Mouse (Mus musculus) layer of hippocampus, postnatal 25 days (tissue): ENCODE data around the gene Atl1. TPM values are rescaled to one million over a fixed set of nuclear protein-coding genes. Genes with fewer than 3 reads are reported as not detected.
A peak's percentile ranks its signal among the peaks of the same experiment; 100 is the strongest.

Experiments used
- DNase-seq, 2 experiments: peaks; one replicate each; pipeline ENCODE4 v3.0.0; 2022; ENCODE audit warnings: mixed read lengths in 2 of 2, low spot score in 1 of 2; ENCODE audit errors: extremely low spot score in 1 of 2
- total RNA-seq, 2 experiments: library from RNA; stranded (reverse); gene quantifications; 2 replicates each; pipeline ENCODE4 v1.2.3; 2021

Atl1 gene
- total RNA-seq, 2 experiments from 2014 or later, result 201 to 202 TPM

GRCm38 (mm10) chr12:69881198-69881905 is 11.1 kb upstream of the Atl1 start:
- DNase-seq, result no peak

DNA sequence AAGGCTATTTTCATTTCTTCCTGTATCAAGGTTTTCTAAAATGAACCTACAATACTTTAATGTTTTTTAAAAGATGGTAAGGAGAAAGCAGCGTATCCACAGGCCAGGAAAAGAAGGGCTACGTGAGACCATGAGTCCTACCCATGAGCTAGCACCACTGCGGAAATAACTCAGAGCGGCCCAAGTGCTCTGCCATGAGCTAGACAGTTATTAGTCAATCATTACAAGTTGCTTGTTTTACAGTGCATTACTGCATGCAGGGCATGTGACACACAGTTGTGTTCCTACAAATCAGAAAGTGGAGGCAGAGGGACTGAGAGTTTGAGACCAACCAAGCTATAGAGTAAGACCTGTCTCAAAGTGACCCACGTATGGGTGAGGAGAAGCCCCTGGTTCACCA is 8.4 kb upstream of the Atl1 start:
- DNase-seq, result no peak

- no peak for DNase-seq
Observed at GRCm38 (mm10) chr12:69885170-69885923, 7.1 kb upstream of the Atl1 start.

DNA sequence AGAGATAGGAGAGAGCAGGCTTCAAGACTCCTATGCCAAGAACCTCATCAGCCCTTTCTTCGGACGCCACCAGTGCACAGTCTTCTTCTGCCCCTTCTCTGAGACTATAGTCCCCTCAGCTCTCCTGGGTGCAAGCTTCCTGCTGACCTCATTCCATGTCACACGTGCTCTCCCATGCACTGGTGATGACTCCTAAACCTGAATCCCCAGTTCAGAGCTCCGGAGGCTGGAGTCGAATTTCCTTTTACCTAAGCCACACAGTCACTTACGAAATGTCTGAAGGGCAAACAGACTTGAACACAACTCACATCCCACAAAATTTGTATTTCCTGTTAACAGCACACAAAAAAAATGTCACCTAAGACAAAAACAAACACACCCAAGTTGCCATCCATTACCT is 4.6 kb upstream of the Atl1 start:
- no peak for DNase-seq

DNA sequence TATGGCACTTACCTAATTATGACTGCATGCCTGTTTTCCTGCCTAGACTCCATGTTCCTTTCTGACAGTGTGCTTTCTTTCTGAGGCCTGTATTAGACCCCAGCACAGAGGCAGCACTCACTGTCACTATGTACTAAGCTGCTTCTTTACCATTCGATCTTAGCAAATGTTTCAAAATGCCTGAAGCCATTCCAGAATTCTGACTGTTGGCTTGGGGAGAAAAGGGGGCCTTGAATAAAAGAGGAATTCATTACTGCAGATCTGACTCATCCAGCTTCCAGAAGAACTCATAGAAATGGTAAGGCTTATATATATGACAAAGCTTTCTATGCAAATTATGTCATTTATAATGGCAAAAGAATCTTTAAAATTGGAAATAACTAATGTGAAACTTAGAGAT is 4.1 kb upstream of the Atl1 start:
- no peak for DNase-seq

DNA sequence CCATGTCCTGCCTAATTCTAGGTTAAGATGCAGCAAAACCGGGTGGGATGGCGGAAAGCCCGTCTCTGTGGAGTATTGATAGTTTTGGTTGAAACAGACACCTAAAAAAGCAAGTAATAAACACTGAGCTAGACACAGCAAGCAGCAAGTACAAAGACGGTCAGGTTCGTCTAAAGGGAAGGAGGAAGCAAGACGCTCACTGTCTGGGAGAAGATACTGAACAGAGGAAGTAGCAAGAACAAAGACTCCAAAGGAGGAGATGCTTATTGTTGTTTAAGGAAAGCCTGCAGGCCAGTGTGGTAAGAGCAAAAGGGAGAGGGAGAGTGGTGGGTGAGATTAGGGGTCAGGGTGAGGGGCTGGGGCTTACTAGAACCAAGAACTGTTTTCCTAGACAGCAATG is 2.4 kb upstream of the Atl1 start:
- no peak for DNase-seq

GRCm38 (mm10) chr12:69890476-69890875 is 1.9 kb upstream of the Atl1 start:
- DNase-seq, result no peak

GRCm38 (mm10) chr12:69891721-69892120 is 693 bp upstream of the Atl1 start:
- DNase-seq, result no peak

GRCm38 (mm10) chr12:69893927-69894326 is 1.5 kb downstream of the Atl1 start:
- DNase-seq, result no peak

GRCm38 (mm10) chr12:69895046-69895445 is 2.6 kb downstream of the Atl1 start:
- DNase-seq, result no peak

DNA sequence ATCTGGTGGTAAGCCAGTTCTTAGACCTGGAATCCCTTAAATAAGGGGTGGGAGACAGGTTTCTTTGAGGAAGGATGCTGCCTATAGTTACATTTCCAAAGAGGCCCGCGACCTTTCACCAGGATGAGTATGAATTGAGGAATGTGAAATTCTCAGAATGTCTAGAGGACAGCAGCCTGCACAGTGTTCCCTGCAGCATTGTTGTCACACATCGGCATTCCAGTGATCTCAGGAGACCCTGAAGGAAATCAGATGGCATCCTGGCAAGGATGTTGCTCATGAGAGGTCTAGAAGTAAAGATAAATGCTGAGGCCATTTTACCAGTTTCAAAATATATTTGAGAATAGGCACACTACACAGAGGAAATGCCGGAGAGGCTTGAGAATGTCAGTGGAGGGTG is 5.7 kb downstream of the Atl1 start:
- no peak for DNase-seq

GRCm38 (mm10) chr12:69904991-69905390 is 12.6 kb downstream of the Atl1 start:
- DNase-seq, result no peak

DNA sequence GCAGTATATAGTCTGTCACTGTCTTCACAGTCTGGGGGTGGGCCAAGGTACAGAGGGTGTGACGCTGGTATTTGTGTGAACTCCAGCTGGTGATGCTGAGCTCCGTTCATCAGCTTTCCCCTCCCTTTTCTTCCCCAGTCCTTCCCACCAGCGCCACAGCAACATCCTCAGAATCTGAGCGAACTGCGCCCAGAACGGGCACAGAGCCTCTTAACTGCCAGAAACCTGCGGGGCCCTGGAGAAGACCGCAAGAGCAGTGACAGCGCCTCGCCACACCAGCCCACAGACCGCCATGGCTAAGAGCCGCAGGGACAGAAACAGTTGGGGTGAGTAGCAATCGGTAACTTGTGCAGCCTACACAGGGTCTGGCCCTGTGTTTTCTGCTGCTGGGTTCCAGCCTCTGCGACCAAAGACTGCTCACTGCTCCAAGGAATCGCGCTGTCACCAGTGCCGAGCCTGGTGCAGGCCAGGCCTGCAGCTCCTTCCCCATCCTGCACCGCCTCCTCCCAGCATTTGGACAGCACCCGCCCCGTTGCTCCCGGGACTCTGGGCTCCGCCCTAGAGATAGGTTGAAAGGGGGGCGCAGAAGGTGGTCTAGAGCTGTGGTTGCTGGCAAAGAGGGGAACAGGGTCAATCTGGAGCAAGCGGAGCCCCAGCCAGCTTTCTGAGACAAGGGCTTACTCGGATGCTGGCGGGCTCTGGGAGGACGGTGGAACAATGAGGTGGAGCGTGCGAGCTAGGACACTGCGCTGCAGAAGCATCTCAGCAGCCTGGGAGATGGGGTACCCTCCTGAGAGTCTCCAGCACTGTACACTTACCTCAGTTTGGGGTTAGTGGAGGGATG is 15.5 kb downstream of the Atl1 start:
- peak; percentile 66 to 67 for DNase-seq

DNA sequence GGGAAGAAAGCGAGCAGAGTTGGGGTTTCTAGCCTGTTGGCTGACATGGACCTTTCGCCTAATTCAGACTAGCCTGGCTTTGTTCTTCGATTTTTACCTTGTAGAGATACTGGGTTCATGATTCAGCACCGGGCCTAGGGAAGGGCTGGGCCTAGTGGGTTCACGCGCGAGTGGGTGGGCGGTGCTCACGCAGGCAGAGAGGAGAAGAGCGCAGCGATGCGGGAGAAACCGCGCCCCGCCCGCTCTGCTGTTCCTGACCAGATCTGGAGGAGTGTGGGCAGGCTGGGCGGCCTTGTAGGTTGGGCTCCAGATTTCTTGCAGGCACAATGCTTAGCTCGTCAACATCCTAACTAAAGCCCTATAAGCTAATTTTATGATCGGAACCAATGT is 16.1 kb downstream of the Atl1 start:
- peak in 1 of 2 experiments; percentile 69 for DNase-seq

GRCm38 (mm10) chr12:69911906-69912305 is 19.5 kb downstream of the Atl1 start:
- no peak for DNase-seq

- DNase-seq, result no peak
Observed at GRCm38 (mm10) chr12:69912737-69913136, 20.3 kb downstream of the Atl1 start.

- no peak for DNase-seq
Observed at GRCm38 (mm10) chr12:69917870-69918269, 25.5 kb downstream of the Atl1 start.

GRCm38 (mm10) chr12:69922099-69922498 is 29.7 kb downstream of the Atl1 start:
- no peak for DNase-seq

- DNase-seq, result no peak
Observed at GRCm38 (mm10) chr12:69923128-69923527, 30.7 kb downstream of the Atl1 start.

DNA sequence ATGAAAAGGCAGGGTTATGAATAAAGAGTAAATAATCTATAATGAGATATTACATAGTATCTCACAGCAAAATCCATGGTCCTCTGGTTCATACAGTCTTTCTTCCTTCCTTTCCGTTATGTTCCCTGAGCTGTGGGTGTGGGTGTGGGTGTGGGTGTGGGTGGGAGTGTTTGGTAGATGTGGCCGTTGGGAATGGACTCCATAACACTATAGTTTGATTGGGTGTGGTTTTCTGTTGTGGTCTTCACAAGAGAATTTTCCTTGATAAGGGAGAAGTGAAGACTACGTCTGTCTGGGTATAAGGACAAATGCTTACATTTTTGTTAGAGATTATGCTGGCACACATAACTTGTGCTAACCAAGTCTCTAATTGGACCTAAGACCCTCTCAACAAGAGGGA is 31.2 kb downstream of the Atl1 start:
- no peak for DNase-seq

DNA sequence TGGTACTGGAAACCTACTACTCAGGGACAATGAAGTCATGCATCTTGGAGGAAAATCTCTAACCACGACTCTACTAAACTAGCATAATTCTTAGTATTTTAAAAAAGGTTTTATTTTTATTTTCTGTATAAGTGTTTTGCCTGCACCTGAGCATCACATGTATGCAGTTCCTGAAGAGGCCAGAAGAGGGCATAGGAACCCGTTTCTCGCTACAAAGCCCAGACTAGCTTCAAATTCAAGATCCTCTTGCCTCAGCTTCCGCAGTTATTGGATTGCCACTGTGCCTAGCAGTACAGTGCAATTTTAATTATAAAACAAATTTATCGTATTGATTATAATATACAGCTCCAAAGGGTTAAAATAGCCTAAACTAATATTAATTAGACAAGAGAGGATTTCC is 31.6 kb downstream of the Atl1 start:
- DNase-seq, result peak in 1 of 2 experiments; percentile 41
